Mouse (Mus musculus) liver, embryonic 14.5 days (tissue): ENCODE results near the gene Cyp4f14.

Experiments used
- CTCF ChIP-seq: IDR thresholded peaks from 2 replicates; pipeline ENCODE4 v1.5.1; 2016; ENCODE audit warnings: antibody characterized with exemption, low read depth, control low read depth
- EP300 ChIP-seq: IDR thresholded peaks from 2 replicates; pipeline ENCODE4 v1.6.1; 2016; ENCODE audit warnings: antibody characterized with exemption, low read depth

DNA sequence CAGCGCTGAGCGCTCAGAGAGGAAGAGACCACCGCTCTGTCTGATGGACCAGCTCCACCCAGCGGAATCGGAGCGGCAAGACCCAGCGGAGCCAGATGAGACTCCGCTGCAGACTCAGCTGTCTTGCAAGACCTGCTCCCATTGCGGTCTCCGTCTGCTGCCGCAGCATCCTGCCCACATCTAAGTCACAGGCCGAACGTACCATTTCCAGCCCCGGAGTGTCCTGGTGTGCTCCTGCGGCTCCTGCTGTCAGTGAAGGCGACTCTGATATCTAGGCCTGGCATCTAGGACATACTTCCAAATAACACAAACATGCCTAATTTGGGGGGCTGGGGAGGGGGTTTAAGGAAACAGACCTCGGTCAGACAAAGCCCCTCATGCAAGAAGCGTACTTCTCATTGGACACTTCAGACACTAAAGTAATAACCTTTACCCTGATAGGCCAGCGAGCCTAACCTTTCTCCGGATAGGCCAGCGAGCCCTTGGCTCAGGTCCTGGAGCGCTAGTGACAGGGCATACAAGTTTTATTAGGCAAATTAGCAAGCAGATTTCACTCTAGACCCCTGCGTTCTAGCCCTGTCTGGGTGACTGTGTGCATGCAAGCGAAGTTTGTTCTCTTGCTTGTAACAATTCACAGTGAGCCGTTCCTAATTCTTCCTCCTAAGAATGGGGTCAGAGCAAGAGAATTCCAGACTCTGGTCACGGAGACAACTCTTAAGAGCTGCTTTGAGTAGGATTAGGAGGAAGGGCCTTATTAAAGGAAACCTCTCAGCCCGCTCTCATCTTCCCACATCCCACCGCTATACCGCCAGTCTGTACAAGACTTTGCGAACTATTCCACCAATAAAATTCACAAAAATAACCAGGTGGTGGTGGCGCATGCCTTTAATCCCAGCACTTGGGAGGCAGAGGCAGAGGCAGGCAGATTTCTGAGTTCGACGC is 25.6 kb downstream of the Cyp4f14 start, which contains the start of gene Zfp870:
- TF ChIP-seq CTCF (peak; percentile 51), EP300 (no peak)
